Mouse (Mus musculus) thymus, adult 2 months (tissue): Measurements from ENCODE around the gene Dlx2. TPM values are rescaled to one million over a fixed set of nuclear protein-coding genes. Genes with fewer than 3 reads are reported as not detected.

Experiments used
- DNase-seq: peaks from one replicate; pipeline ENCODE4 v3.0.0; 2021
- H3K27ac ChIP-seq: fragments of 200-500 bp; 2 replicates; pipeline ENCODE4 v1.5.1; 2012; ENCODE audit warnings: low read length, control low read depth; ENCODE audit not compliant: control insufficient read depth, insufficient read depth
- H3K27me3 ChIP-seq: fragments of 200-500 bp; 2 replicates; pipeline ENCODE4 v1.6.1; 2012; ENCODE audit warnings: mild to moderate bottlenecking, low read length, moderate library complexity, mixed read lengths; ENCODE audit not compliant: control insufficient read depth, insufficient read depth
- H3K36me3 ChIP-seq: fragments of 200-500 bp; 2 replicates; pipeline ENCODE4 v1.6.1; 2012; ENCODE audit warnings: mild to moderate bottlenecking, low read length, moderate library complexity; ENCODE audit not compliant: control insufficient read depth, insufficient read depth
- H3K4me1 ChIP-seq: fragments of 200-500 bp; replicated peaks from 2 replicates; pipeline ENCODE4 v1.6.1; 2012; ENCODE audit warnings: low read length; ENCODE audit not compliant: control insufficient read depth, insufficient read depth
- H3K4me3 ChIP-seq: fragments of 200-500 bp; 2 replicates; pipeline ENCODE4 v1.5.1; 2012; ENCODE audit warnings: mild to moderate bottlenecking, low read length, control low read depth, moderate library complexity; ENCODE audit not compliant: control insufficient read depth, insufficient read depth
- CTCF ChIP-seq: fragments of 200-500 bp; IDR thresholded peaks from 2 replicates; pipeline ENCODE4 v1.5.1; 2012; ENCODE audit warnings: mild to moderate bottlenecking, control low read depth, low read length, moderate library complexity, borderline replicate concordance; ENCODE audit not compliant: control insufficient read depth, poor library complexity, insufficient read depth; ENCODE audit errors: extremely low read depth
- POLR2A ChIP-seq: fragments of 200-500 bp; IDR thresholded peaks from 2 replicates; pipeline ENCODE4 v1.6.1; 2012; ENCODE audit warnings: mild to moderate bottlenecking, low read length, control low read depth, moderate library complexity; ENCODE audit not compliant: control insufficient read depth, poor library complexity, insufficient read depth; ENCODE audit errors: extremely low read depth
- WGBS: fragments of 180-500 bp; shearing (Covaris S2); methylation state at CpG from one replicate; pipeline ENCODE4 v1.1.7; 2018; 5-methylcytosine and 5-hydroxymethylcytosine counted together
- polyA plus RNA-seq: library from polyadenylated mRNA; depleted of rRNA; stranded (reverse); fragments of >200 nt; gene quantifications from 2 replicates; pipeline ENCODE4 v1.2.3, GENCODE M21; 2012

The Dlx2 gene
- polyA plus RNA-seq, 1 experiment: 0.12 TPM

DNA sequence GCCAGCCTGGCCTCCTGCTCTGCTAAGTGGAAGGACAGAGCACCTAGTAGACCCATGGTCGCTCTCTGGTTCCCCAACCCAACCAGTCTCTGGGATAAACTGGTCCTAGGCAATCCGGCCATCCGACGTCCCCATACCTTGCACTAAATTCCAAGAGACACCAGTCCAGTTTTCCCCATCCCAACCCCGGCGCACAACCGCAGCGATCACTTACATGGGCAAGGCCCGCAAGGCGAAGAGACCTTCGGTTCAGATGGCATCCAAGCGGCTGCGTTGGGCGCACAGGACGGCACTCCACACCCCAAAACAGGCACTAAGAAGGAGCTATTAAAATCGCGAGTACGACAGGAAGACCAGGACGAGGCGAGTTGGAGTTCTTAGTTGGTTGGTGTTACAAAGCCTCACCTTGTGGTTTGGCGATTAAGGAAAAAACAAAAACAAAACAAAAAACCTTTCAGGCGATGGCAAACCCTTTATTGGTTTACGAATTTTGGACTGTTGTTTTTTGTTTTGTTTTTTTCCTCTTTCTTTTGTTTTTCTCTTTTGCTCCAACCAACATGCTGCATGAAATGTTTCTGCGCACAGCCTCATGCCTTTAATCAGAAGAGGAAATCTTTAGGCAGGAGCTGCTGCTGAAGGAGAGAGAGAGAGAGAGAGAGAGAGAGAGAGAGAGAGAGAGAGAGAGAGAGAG lies 19.1 kb downstream of the Dlx2 start:
- Histone ChIP-seq H3K4me1 (peaks cover 55% of the 10 kb centered on the region), H3K27ac (no peak overlapping the region), H3K4me3 (no peak overlapping the region), H3K27me3 (peaks cover 37% of the 10 kb centered on the region), H3K36me3 (no peaks in the 10 kb centered on the region)
- TF ChIP-seq CTCF (no peak), POLR2A (no peak)
- 11% methylated on average over 24 of the region's 24 CpGs for WGBS
- DNase-seq: no peak

DNA sequence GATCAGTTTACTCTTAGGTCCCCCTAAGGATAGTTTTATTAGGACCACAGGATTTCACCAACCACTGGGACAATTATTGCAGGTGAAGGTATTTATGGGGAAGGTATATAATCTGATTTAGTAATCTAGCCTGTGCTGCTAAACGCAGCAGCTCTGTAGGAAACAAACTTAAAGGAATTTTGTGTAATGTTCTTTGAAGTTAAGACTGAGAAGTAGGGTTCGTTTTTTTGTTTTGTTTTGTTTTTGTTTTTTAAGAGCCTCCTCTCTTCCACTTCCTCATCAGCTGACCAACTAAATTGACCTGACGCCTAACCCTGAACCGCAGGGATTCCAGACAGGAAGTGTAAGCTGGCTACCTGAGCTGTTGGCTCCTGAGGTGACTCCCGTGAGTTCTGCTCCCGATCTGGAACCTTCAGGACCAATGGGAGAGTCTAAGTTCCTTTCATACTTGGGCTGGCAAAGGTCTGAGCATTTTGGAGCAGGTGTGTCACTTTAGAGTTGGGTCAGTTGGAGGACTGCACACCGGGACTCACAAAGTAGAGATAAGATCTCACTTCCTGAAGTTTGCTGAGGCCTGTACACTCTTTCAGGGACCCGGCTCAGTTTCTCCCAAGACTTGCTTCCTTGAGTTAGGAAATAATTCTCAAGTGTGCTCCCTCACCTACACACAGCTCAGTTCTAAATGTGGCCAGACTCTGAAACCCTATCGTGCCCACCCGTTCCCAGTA lies 19.8 kb downstream of the Dlx2 start:
- Histone ChIP-seq H3K27me3 (peaks cover 31% of the 10 kb centered on the region), H3K4me3 (no peak overlapping the region), H3K4me1 (peaks cover 54% of the 10 kb centered on the region), H3K27ac (no peak overlapping the region), H3K36me3 (no peaks in the 10 kb centered on the region)
- TF ChIP-seq CTCF: no peak
- 8% methylated on average over 10 of the region's 10 CpGs for WGBS
- no peak for DNase-seq

DNA sequence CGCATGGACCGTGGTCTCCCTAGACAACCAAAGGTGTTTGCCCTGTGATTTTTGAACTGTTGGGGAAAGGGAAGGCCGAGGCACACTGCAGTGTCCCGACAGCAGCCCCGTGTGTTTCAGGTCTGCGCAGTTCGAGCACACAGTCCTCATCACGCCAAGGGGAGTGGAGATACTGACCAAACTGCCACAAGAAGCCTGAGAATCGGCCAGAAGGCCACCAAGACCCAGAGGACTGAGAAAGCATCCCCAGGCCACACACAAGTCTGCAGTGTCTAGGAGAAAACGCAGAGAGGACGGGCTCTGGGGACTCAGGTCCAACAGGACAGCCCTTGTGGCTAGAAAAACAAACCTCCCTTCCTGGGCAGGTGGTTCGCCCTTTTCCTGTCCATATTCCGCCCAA lies 21.8 kb downstream of the Dlx2 start:
- no peak for TF ChIP-seq CTCF
- TF ChIP-seq POLR2A: no peak
- WGBS: 61% methylated on average over 13 of the region's 13 CpGs
- DNase-seq: no peak
- no peak overlapping the region for H3K27ac ChIP-seq
- peaks cover 20% of the 10 kb centered on the region for H3K27me3 ChIP-seq
- H3K4me1 ChIP-seq: peaks cover 54% of the 10 kb centered on the region
- H3K36me3 ChIP-seq: no peaks in the 10 kb centered on the region
- no peak overlapping the region for H3K4me3 ChIP-seq

DNA sequence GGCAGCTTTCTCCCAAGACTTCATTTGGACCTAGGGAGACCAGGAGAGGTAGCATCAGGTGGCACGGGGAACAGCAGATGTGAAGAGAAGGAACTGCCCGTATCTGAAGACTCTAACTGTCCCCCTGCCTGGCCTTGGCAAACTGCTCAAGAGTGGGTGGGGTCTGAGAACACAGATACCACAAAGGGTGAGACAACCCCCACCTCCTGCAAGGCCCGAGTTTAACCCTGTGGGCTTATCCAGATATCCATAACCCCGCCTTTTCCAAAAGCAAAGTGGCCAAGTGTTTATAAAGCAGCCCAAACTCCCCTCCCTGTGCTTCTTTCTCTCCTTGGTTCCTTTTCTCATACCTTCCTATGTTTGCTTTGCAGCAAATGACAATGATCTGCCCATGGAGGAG lies 23.1 kb downstream of the Dlx2 start:
- Histone ChIP-seq H3K4me3 (no peak overlapping the region), H3K4me1 (peaks cover 45% of the 10 kb centered on the region), H3K27me3 (peaks cover 12% of the 10 kb centered on the region), H3K36me3 (no peaks in the 10 kb centered on the region), H3K27ac (peak overlapping the region; percentile 88)
- DNase-seq: no peak
- TF ChIP-seq POLR2A (no peak), CTCF (no peak)
- 26% methylated on average over 4 of the region's 4 CpGs for WGBS

DNA sequence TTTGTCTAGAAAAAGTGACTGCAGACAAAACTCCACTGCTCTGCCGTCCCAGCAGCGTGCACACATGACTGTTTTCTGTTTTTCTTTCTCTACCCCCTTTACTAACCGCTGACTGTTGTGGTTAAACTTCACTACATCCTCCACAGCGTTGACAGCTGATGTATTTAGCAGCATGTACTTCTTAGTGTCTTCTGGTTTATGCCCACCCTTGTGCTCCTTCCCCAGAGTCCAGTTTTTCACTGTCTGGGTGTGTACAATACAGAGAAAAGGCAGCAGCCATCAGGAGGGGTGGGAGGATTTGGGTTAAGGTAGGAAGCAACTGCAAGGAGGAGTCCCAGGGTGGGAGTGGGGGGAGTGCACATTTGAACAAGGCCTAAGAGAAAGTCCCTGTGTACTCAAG lies 23.7 kb downstream of the Dlx2 start:
- 0 out of 2 replicates have a peak overlapping the region, but pooled peaks have one; percentile 13 for H3K4me3 ChIP-seq
- TF ChIP-seq POLR2A: no peak
- no peak for TF ChIP-seq CTCF
- H3K27me3 ChIP-seq: peaks cover 6% of the 10 kb centered on the region

DNA sequence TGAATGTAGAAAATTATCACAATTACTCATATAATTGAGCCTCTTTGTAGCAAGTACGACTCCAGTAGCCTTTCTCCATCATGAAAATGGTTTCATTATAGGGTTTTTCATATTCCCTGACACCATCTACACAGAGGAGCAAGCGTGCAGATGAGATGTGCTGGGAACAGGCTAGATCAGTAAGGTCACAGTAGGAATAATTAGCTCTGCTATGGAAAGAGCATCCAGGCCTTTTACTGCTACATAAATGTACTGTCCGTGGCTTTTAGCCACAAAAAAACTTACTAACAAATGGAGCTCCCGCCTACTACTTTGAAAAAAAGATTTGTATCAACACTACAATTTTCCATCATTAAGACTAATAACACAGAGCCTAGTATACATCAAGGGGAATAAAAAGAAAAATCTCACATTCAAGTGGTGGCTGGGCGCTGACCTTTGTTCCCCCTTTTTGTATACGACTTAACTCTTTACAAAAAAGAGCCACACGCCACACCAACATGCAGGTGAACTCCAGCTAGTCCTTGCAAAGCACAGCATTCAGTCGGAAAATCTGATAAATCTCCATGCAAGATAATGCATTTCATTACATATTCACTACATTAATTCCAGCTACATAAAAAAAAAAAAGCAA lies 29.0 kb downstream of the Dlx2 start:
- DNase-seq: no peak
- no peaks in the 10 kb centered on the region for H3K27me3 ChIP-seq
- no peak overlapping the region for H3K27ac ChIP-seq
- H3K36me3 ChIP-seq: no peaks in the 10 kb centered on the region
- TF ChIP-seq CTCF (no peak), POLR2A (no peak)
- peaks cover 6% of the 10 kb centered on the region for H3K4me1 ChIP-seq
- H3K4me3 ChIP-seq: no peak overlapping the region
- WGBS: 97% methylated on average over 8 of the region's 8 CpGs

More for the DNA sequence above, 23.7 kb downstream of the Dlx2 start:
- 5% methylated on average over 4 of the region's 4 CpGs for WGBS
- H3K36me3 ChIP-seq: no peaks in the 10 kb centered on the region
- peaks cover 43% of the 10 kb centered on the region for H3K4me1 ChIP-seq
- DNase-seq: peak; percentile 51
- H3K27ac ChIP-seq: peak overlapping the region; percentile 88

DNA sequence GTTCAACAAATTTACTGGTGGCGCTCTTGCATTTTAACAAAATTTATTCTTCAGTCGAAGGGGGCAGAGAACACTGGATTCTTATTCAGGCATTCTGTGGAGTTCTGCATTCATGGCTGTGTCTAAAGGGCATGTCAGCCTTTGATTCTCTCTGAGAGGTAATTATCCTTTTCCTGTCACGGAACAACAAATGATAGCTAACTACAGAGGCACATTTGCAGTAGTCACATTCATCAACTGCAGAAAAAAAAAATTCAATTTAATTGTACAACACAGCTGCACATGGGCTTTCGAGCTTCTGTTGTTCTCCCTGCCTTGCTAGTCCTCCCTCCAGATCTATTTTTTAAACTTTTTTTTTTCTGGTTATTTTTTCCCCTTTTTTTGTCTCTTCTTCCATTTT lies 29.6 kb downstream of the Dlx2 start:
- Histone ChIP-seq H3K36me3 (no peaks in the 10 kb centered on the region), H3K4me3 (no peak overlapping the region), H3K27ac (no peak overlapping the region), H3K4me1 (peaks cover 6% of the 10 kb centered on the region), H3K27me3 (no peaks in the 10 kb centered on the region)
- WGBS: 95% methylated on average over 4 of the region's 4 CpGs
- DNase-seq: no peak
- no peak for TF ChIP-seq POLR2A
- TF ChIP-seq CTCF: no peak
